Mouse (Mus musculus) lung, embryonic 16.5 days (tissue): Measurements from ENCODE around the gene Ppp1r16b. TPM values are rescaled to one million over a fixed set of nuclear protein-coding genes. Genes with fewer than 3 reads are reported as not detected.

Experiments used
- ATAC-seq: fragments of 200-750 bp; cut with Nextera tagmentation; 2 replicates; pipeline ENCODE4 v1.8.0; 2017; ENCODE audit warnings: low read depth, mild to moderate bottlenecking, moderate library complexity
- H3K27ac ChIP-seq: fragments of 300-500 bp; sonication (generic); 2 replicates; pipeline ENCODE4 v1.5.1; 2014; ENCODE audit warnings: mild to moderate bottlenecking, control low read depth, low read length
- H3K27me3 ChIP-seq: fragments of 300-500 bp; sonication (generic); 2 replicates; pipeline ENCODE4 v1.6.1; 2014; ENCODE audit warnings: low read depth, low read length, mixed read lengths; ENCODE audit not compliant: control insufficient read depth, insufficient read depth
- H3K36me3 ChIP-seq: fragments of 300-500 bp; sonication (generic); 2 replicates; pipeline ENCODE4 v1.6.1; 2014; ENCODE audit warnings: low read length; ENCODE audit not compliant: control insufficient read depth, insufficient read depth
- H3K4me1 ChIP-seq: fragments of 300-500 bp; sonication (generic); replicated peaks from 2 replicates; pipeline ENCODE4 v1.6.1; 2014; ENCODE audit warnings: low read length, mixed read lengths; ENCODE audit not compliant: control insufficient read depth, insufficient read depth
- H3K4me2 ChIP-seq: fragments of 300-500 bp; sonication (generic); 2 replicates; pipeline ENCODE4 v1.6.1; 2014; ENCODE audit warnings: low read depth, low read length, control low read depth
- H3K4me3 ChIP-seq: fragments of 300-500 bp; sonication (generic); 2 replicates; pipeline ENCODE4 v1.5.1; 2014; ENCODE audit warnings: mild to moderate bottlenecking, low read length, control low read depth
- H3K9ac ChIP-seq: fragments of 300-500 bp; sonication (generic); 2 replicates; pipeline ENCODE4 v1.6.1; 2014; ENCODE audit warnings: low read length, control low read depth
- H3K9me3 ChIP-seq: fragments of 300-500 bp; sonication (generic); 2 replicates; pipeline ENCODE4 v1.6.1; 2016; ENCODE audit warnings: low read length; ENCODE audit not compliant: control insufficient read depth
- WGBS: fragments of 180-500 bp; shearing (Covaris S2); extraction: QIAGEN DNeasy Blood & Tissue Kit; methylation state at CpG from one replicate; pipeline ENCODE4 v1.1.7; 2014; 5-methylcytosine and 5-hydroxymethylcytosine counted together
- polyA plus RNA-seq: library from polyadenylated mRNA; unstranded; fragments of >200 nt; fragmentation: Nextera tagmentation; extraction: Ambion mirVana; gene quantifications from 2 replicates; pipeline ENCODE4 v1.2.1, GENCODE M21; 2015

Gene Ppp1r16b
- polyA plus RNA-seq, 1 experiment from 2014 or later: 22.5 TPM

DNA sequence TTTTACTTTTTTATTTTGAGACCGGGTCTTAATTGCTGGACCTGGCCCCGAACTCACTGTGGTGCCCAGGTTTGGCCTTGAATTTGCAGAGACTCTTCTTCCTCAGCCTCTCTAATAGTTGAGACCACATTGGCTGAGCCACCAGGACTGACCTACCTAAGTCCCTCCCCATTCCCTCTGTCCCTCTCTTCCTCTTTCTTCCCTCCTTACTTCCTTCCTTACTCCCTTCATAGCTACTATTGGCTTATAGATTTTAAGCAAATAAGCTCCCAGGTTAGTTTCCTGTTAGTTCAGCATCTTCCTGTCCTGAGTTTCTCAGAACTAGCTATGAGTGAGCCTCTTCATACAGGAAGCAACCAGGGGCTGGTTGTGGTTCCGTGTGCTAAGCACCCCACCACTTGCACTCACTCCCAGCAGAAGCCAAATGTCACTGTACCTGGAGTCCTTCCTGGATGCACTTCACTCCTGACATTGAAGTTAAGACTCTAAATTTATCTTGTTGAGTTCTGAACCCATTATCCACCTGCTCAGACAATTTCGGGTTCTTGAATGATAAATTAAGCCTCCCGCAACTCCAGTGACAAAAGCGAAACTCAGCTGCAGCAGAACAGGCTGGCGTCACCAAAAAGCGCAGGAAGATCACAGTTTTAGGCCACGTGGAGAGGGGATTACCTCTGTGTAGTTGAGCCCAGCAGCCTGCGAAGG, 41.7 kb downstream of the Ppp1r16b start:
- Histone ChIP-seq H3K27me3 (no peaks in the 10 kb centered on the region), H3K36me3 (no peaks in the 10 kb centered on the region), H3K9me3 (no peaks in the 10 kb centered on the region), H3K4me2 (no peak overlapping the region), H3K27ac (no peak overlapping the region), H3K4me1 (0 out of 2 replicates have a peak, but pooled peaks cover 3% of the 10 kb centered on the region), H3K9ac (no peak overlapping the region), H3K4me3 (no peak overlapping the region)
- no peak for ATAC-seq
- WGBS: 82% methylated on average over 10 of the region's 10 CpGs

DNA sequence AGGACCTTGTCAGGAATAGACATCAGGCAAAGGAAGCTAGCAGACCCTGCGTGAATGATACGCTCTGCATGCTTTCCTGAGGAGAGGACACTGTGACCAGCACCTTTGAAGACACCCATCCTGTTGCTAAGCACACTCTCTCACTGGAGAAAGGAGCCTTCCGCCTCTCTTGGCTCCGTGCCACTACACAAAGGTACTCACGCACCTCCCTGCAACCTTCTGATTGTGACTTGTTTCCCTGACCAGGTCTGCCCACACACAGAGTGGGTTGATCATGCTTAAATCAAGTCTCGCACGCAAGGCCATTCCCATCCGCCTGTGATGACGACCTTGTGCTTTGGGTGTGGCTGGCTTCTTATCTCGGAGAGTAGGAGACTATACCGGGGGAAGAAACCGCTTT, 42.9 kb downstream of the Ppp1r16b start:
- H3K27me3 ChIP-seq: no peaks in the 10 kb centered on the region
- H3K27ac ChIP-seq: no peak overlapping the region
- no peak overlapping the region for H3K4me2 ChIP-seq
- H3K4me3 ChIP-seq: no peak overlapping the region
- no peaks in the 10 kb centered on the region for H3K36me3 ChIP-seq
- no peaks in the 10 kb centered on the region for H3K4me1 ChIP-seq
- WGBS: 74% methylated on average over 12 of the region's 12 CpGs
- H3K9me3 ChIP-seq: no peaks in the 10 kb centered on the region
- no peak overlapping the region for H3K9ac ChIP-seq
- no peak for ATAC-seq

DNA sequence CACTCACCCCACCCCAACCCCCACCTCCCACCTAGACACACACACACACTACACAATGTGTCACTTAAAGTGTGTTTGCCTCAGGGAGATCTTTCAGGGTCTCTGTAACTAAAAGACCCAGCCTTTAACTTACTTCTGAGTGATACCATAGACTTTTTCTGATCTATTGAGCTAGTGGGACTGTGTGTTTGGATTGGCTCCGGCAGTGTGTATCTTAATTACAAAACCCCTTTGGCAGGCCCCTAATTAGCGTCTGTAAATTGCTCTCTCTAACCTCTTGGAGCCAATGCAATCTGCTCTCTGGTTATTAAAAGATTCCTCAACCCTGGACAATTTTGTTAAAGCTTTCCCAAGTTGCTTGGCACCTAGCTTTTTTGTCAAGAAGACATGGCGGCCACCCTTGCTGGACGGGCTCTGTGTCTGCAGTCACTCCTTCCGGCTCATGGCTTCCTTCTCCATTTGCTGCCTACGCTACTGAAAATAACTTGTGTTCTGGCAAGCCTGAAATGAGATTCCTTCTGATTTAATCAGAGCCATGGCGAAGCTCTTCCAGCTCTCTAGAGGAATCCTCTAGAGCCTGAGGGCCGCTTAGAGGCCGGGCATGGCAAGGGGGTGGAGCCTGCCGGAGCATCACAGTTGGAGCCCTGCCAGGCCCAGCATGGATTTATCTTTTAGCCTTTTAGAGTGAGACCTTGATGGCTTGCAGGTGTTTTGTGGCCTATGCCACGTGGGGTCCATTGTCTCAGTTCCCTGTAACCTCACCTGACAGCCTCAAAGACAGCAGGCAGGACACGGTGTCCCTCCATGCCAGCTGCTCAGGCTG, 46.9 kb downstream of the Ppp1r16b start:
- H3K9me3 ChIP-seq: no peaks in the 10 kb centered on the region
- no peaks in the 10 kb centered on the region for H3K36me3 ChIP-seq
- no peak overlapping the region for H3K9ac ChIP-seq
- no peaks in the 10 kb centered on the region for H3K27me3 ChIP-seq
- no peak for ATAC-seq
- WGBS: 40% methylated on average over 12 of the region's 12 CpGs
- no peak overlapping the region for H3K4me2 ChIP-seq
- no peak overlapping the region for H3K4me3 ChIP-seq
- H3K4me1 ChIP-seq: no peaks in the 10 kb centered on the region
- no peak overlapping the region for H3K27ac ChIP-seq

DNA sequence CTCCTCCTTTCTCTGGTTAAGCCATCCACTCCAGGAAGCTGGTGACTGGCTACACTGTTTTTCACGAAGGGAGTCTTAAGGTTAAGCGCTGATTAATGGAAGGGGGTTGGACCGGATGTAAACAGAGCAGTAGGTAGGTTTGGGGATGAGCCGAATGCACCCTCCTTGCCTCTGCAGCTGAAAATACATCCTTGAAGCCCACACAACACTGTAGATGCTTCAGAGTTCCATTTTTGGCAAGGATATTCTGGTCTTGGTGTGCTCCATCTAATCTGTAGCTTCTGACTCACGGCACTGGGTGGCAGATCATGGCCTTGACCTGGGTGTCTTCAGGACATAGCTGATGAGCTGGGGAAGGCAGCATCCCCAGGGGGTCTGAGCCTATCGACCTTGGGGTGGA, 49.6 kb downstream of the Ppp1r16b start:
- Histone ChIP-seq H3K4me2 (no peak overlapping the region), H3K9ac (no peak overlapping the region), H3K4me1 (no peaks in the 10 kb centered on the region), H3K9me3 (no peaks in the 10 kb centered on the region), H3K36me3 (no peaks in the 10 kb centered on the region), H3K27me3 (no peaks in the 10 kb centered on the region), H3K4me3 (no peak overlapping the region), H3K27ac (no peak overlapping the region)
- no peak for ATAC-seq
- 67% methylated on average over 6 of the region's 6 CpGs for WGBS

DNA sequence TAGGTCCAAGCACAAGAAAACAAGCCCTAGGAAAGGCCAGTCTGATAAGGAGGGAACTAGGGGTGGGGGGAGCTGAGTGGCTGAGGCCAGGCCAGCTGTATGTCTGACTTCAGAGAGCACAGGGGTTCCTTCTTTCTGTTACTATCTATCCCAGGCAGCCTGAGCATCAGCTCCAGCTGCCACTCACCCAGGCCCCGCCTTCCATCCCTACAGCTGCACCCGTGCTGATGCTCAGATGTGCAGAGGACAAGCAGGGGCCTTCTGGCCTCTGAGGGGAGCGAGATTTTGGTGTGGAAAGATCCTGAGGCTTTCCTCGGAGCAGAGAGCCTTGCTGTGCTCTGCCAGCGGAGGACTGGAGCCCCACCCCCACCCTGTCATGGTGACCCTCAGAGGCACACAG, 50.9 kb downstream of the Ppp1r16b start:
- no peak overlapping the region for H3K4me3 ChIP-seq
- no peak overlapping the region for H3K27ac ChIP-seq
- 33% methylated on average over 5 of the region's 5 CpGs for WGBS
- H3K4me1 ChIP-seq: no peaks in the 10 kb centered on the region
- H3K4me2 ChIP-seq: no peak overlapping the region
- H3K9ac ChIP-seq: no peak overlapping the region
- H3K27me3 ChIP-seq: no peaks in the 10 kb centered on the region
- no peaks in the 10 kb centered on the region for H3K36me3 ChIP-seq
- ATAC-seq: peak; percentile 24; the same call in 1 of the 2 replicates
- no peaks in the 10 kb centered on the region for H3K9me3 ChIP-seq

DNA sequence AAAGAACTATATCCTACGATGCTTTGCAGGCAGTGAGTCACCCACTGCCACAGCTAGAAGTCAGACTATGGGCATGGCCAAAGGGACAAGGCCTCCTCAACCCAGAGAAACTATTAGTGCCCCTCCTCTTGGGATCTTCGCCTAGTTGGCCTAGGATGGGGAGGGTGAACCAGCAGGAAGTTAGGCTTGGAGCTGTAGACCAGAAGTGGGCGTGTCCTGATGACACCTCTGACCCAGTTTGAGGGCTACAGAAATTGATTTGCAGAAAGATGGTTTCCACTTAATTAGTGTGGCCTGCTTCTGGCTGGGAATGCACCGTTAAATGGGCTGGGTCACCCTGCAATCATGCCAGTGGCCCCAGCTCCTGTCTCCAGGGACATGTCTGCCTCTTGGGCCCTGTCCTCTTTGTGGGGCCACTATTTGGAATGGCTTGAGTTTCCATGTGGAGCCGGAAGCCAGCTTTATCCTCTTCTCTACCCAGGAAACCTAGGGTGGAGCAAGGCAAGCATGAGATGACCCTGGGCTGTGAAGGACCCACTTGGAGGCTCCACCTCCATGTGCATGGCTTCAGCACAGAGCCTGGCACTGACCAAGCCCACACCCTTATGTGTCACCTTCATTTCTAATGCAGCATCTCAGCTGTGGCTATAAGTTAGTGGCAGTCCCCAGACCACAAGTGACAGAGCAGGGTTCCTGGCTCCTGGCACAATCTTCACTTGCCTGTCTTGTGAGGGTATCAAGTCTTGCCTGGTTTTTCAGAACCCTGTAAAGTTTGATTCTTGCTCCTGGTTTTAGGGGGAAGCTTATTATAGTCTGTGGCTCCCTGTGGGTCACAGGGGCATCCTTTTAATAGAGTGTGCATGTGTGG, 52.6 kb downstream of the Ppp1r16b start:
- whole genome bisulfite sequencing: 75% methylated on average over 5 of the region's 5 CpGs
- Histone ChIP-seq H3K4me3 (no peak overlapping the region), H3K9ac (no peak overlapping the region), H3K4me2 (no peak overlapping the region), H3K27me3 (no peaks in the 10 kb centered on the region), H3K4me1 (no peaks in the 10 kb centered on the region), H3K36me3 (no peaks in the 10 kb centered on the region), H3K27ac (no peak overlapping the region), H3K9me3 (no peaks in the 10 kb centered on the region)
- no peak for ATAC-seq

DNA sequence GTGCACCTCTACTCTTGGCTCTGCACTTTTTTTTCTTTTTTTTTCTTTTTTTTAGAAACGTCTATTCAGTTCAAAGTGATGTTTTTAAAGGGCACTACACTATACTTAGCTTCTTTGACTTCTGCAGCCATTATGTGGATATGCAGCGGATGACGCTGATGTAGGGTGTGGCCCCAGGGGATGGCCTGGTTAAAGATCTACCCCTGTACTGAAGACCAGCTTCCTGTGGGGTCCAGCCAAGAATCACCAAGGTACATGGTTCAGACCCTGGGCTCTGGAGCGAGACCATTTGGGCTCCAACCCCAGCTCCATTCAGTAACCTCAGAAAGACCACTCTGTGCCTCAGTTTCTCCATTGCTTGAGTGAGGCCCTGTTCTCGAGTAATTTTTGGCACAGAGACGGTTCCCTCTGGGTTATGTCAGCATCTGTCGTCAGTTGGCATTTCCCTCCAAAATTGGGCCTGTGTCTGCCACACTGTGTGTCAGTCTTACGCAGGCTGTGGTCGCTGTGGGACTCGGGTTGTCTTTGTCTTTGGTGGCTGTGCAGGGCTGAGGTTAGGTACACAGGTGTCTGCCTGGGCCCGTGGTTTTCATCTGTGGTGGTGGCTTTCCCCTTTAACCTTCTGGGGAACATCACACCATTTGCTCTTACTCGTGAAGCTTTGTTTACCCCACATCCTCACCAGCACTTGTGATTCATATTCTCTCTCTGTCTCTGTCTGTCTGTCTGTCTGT, 53.8 kb downstream of the Ppp1r16b start:
- Histone ChIP-seq H3K27ac (no peak overlapping the region), H3K27me3 (no peaks in the 10 kb centered on the region), H3K9me3 (no peaks in the 10 kb centered on the region), H3K9ac (no peak overlapping the region), H3K36me3 (no peaks in the 10 kb centered on the region), H3K4me2 (no peak overlapping the region), H3K4me3 (no peak overlapping the region), H3K4me1 (peaks cover 3% of the 10 kb centered on the region; the same call in 1 of the 2 replicates)
- 74% methylated on average over 12 of the region's 12 CpGs for WGBS
- ATAC-seq: no peak

DNA sequence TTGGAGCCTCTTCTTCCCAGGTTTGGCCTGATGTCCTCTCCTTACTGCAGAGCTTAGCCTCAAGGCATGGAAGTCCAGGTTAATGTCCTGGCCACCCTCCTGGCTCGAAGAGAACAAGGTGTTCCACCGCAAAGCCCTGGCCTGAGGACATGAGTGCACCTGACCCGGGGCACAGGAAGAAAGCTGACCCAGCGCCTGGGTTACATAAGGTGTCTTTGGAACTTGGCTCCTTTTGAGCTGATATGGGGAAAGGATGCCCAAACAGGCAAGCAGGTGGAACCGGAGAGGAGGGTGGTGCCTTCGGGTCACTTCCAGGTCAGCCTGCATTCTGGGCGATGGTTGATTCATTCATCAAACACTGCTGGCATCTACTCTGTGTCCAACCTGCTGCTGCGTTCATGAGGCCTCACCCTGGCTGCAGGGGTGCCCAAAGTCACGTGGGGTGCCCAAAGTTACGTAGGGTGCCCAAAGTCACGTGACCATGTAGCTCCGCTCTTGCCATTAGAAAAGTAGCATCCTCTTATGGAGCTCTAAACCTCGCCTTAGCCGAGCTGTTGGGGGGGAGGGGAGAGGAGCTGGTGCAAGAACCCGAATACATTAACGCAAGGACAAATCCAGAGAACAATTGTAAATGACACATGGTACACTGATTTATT, 55.6 kb downstream of the Ppp1r16b start:
- ATAC-seq: no peak

More for the DNA sequence above, 55.6 kb downstream of the Ppp1r16b start:
- 65% methylated on average over 16 of the region's 16 CpGs for WGBS
- peaks cover 3% of the 10 kb centered on the region; the same call in 1 of the 2 replicates for H3K4me1 ChIP-seq
- no peak overlapping the region for H3K27ac ChIP-seq
- H3K9me3 ChIP-seq: no peaks in the 10 kb centered on the region
- H3K4me2 ChIP-seq: no peak overlapping the region
- no peaks in the 10 kb centered on the region for H3K27me3 ChIP-seq
- no peaks in the 10 kb centered on the region for H3K36me3 ChIP-seq
- H3K9ac ChIP-seq: no peak overlapping the region
- H3K4me3 ChIP-seq: no peak overlapping the region
